Mouse (Mus musculus) C2C12 (cell line): ENCODE measurements around the gene Evl.

Experiments
- CEBPB ChIP-seq: IDR thresholded peaks from one replicate; pipeline ENCODE4 v1.6.1; 2011; ENCODE audit warnings: low read depth, mild to moderate bottlenecking, control low read depth, moderate library complexity
- CTCF ChIP-seq: IDR thresholded peaks from one replicate; pipeline ENCODE4 v1.5.1; 2011; ENCODE audit not compliant: control insufficient read depth, insufficient read depth, insufficient read length
- MAX ChIP-seq: IDR thresholded peaks from one replicate; pipeline ENCODE4 v1.6.1; 2011; ENCODE audit warnings: mild to moderate bottlenecking, control low read depth
- MYOD1 ChIP-seq: IDR thresholded peaks from one replicate; pipeline ENCODE4 v1.6.1; 2011; ENCODE audit warnings: low read depth; ENCODE audit not compliant: control insufficient read depth, insufficient read length
- USF1 ChIP-seq: IDR thresholded peaks from one replicate; pipeline ENCODE4 v1.6.1; 2011; ENCODE audit warnings: low read depth, mild to moderate bottlenecking, control low read depth, moderate library complexity

GRCm38 (mm10) chr12:108613081-108613480 lies 58.6 kb downstream of the Evl start:
- peak; percentile 20 for TF ChIP-seq CTCF
- no peak for TF ChIP-seq USF1
- TF ChIP-seq MYOD1: no peak
- TF ChIP-seq MAX: no peak
- no peak for TF ChIP-seq CEBPB
